Mouse (Mus musculus): ENCODE measurements around the gene Dgkz. TPM values are rescaled to one million over a fixed set of nuclear protein-coding genes. Genes with fewer than 3 reads are reported as not detected.

The Dgkz gene
- polyA plus RNA-seq, 1 experiment: 252 TPM

GRCm38 (mm10) chr2:91978547-91978946, 2.9 kb upstream of the Dgkz start:
- Histone ChIP-seq H3K4me3 (replicated peaks; ENCODE audit: extremely low read depth, low read depth, low read length) (no peak overlapping the region), H3K4me1 (ENCODE audit: control insufficient read depth, insufficient read depth, low read length) (no peaks in the 10 kb centered on the region)
- WGBS: 45% methylated on average over 2 of the region's 2 CpGs
- no peak for TF ChIP-seq POLR2A (IDR thresholded peaks at IDR 0.05; ENCODE audit: borderline replicate concordance, extremely low read depth, low read depth, low read length)
- no peak for TF ChIP-seq CTCF (IDR thresholded peaks at IDR 0.05; ENCODE audit: insufficient read depth, low read length)
- no peak for DNase-seq

GRCm38 (mm10) chr2:91977960-91978359, 2.3 kb upstream of the Dgkz start:
- 60% methylated on average over 4 of the region's 4 CpGs for WGBS
- Histone ChIP-seq H3K4me1 (ENCODE audit: control insufficient read depth, insufficient read depth, low read length) (no peaks in the 10 kb centered on the region), H3K4me3 (replicated peaks; ENCODE audit: extremely low read depth, low read depth, low read length) (no peak overlapping the region)
- DNase-seq: no peak
- TF ChIP-seq POLR2A (IDR thresholded peaks at IDR 0.05; ENCODE audit: borderline replicate concordance, extremely low read depth, low read depth, low read length) (no peak), CTCF (IDR thresholded peaks at IDR 0.05; ENCODE audit: insufficient read depth, low read length) (no peak)

GRCm38 (mm10) chr2:91973416-91974135, 2.1 kb downstream of the Dgkz start:
- no peak for DNase-seq
- no peak for TF ChIP-seq CTCF (IDR thresholded peaks at IDR 0.05; ENCODE audit: insufficient read depth, low read length)
- no peak for TF ChIP-seq POLR2A (IDR thresholded peaks at IDR 0.05; ENCODE audit: borderline replicate concordance, extremely low read depth, low read depth, low read length)
- H3K4me1 ChIP-seq (ENCODE audit: control insufficient read depth, insufficient read depth, low read length): peaks cover 12% of the 10 kb centered on the region
- WGBS: 83% methylated on average over 7 of the region's 7 CpGs
- no peak overlapping the region for H3K4me3 ChIP-seq (replicated peaks; ENCODE audit: extremely low read depth, low read depth, low read length)

GRCm38 (mm10) chr2:91972121-91972566, 3.5 kb downstream of the Dgkz start:
- Histone ChIP-seq H3K4me1 (ENCODE audit: control insufficient read depth, insufficient read depth, low read length) (peaks cover 17% of the 10 kb centered on the region), H3K4me3 (replicated peaks; ENCODE audit: extremely low read depth, low read depth, low read length) (peak overlapping the region; percentile 18)
- TF ChIP-seq POLR2A (IDR thresholded peaks at IDR 0.05; ENCODE audit: borderline replicate concordance, extremely low read depth, low read depth, low read length): no peak
- no peak for TF ChIP-seq CTCF (IDR thresholded peaks at IDR 0.05; ENCODE audit: insufficient read depth, low read length)
- no peak for DNase-seq
- 18% methylated on average over 13 of the region's 13 CpGs for WGBS

GRCm38 (mm10) chr2:91971231-91972097, 4.2 kb downstream of the Dgkz start:
- DNase-seq: no peak
- H3K4me1 ChIP-seq (ENCODE audit: control insufficient read depth, insufficient read depth, low read length): peaks cover 17% of the 10 kb centered on the region
- H3K4me3 ChIP-seq (replicated peaks; ENCODE audit: extremely low read depth, low read depth, low read length): no peak overlapping the region
- WGBS: 18% methylated on average over 21 of the region's 21 CpGs
- TF ChIP-seq CTCF (IDR thresholded peaks at IDR 0.05; ENCODE audit: insufficient read depth, low read length) (no peak), POLR2A (IDR thresholded peaks at IDR 0.05; ENCODE audit: borderline replicate concordance, extremely low read depth, low read depth, low read length) (no peak)

GRCm38 (mm10) chr2:91967962-91968361, 7.7 kb downstream of the Dgkz start:
- DNase-seq: no peak
- TF ChIP-seq CTCF (IDR thresholded peaks at IDR 0.05; ENCODE audit: insufficient read depth, low read length) (no peak), POLR2A (IDR thresholded peaks at IDR 0.05; ENCODE audit: borderline replicate concordance, extremely low read depth, low read depth, low read length) (peak; percentile 70)
- H3K4me1 ChIP-seq (ENCODE audit: control insufficient read depth, insufficient read depth, low read length): peaks cover 21% of the 10 kb centered on the region
- WGBS: 41% methylated on average over 11 of the region's 11 CpGs
- H3K4me3 ChIP-seq (replicated peaks; ENCODE audit: extremely low read depth, low read depth, low read length): no peak overlapping the region

- DNase-seq: no peak
- WGBS: 80% methylated on average over 5 of the region's 5 CpGs
Observed at GRCm38 (mm10) chr2:91966367-91966766, 9.3 kb downstream of the Dgkz start.

GRCm38 (mm10) chr2:91965417-91965816, 10.2 kb downstream of the Dgkz start:
- 24% methylated on average over 20 of the region's 20 CpGs for WGBS

More at GRCm38 (mm10) chr2:91966367-91966766, 9.3 kb downstream of the Dgkz start:
- Histone ChIP-seq H3K4me3 (replicated peaks; ENCODE audit: extremely low read depth, low read depth, low read length) (no peak overlapping the region), H3K4me1 (ENCODE audit: control insufficient read depth, insufficient read depth, low read length) (peaks cover 25% of the 10 kb centered on the region)
- TF ChIP-seq POLR2A (IDR thresholded peaks at IDR 0.05; ENCODE audit: borderline replicate concordance, extremely low read depth, low read depth, low read length) (no peak), CTCF (IDR thresholded peaks at IDR 0.05; ENCODE audit: insufficient read depth, low read length) (no peak)

GRCm38 (mm10) chr2:91964610-91965204, 11.0 kb downstream of the Dgkz start:
- no peak for TF ChIP-seq POLR2A (IDR thresholded peaks at IDR 0.05; ENCODE audit: borderline replicate concordance, extremely low read depth, low read depth, low read length)
- H3K4me1 ChIP-seq (ENCODE audit: control insufficient read depth, insufficient read depth, low read length): peaks cover 23% of the 10 kb centered on the region
- no peak for DNase-seq
- 39% methylated on average over 3 of the region's 3 CpGs for WGBS
- peak overlapping the region; percentile 84 for H3K4me3 ChIP-seq (replicated peaks; ENCODE audit: extremely low read depth, low read depth, low read length)

More at GRCm38 (mm10) chr2:91965417-91965816, 10.2 kb downstream of the Dgkz start:
- peak; percentile 59 for DNase-seq
- peak overlapping the region; percentile 84 for H3K4me3 ChIP-seq (replicated peaks; ENCODE audit: extremely low read depth, low read depth, low read length)
- TF ChIP-seq POLR2A (IDR thresholded peaks at IDR 0.05; ENCODE audit: borderline replicate concordance, extremely low read depth, low read depth, low read length) (peak; percentile 88), CTCF (IDR thresholded peaks at IDR 0.05; ENCODE audit: insufficient read depth, low read length) (no peak)
- peaks cover 22% of the 10 kb centered on the region for H3K4me1 ChIP-seq (ENCODE audit: control insufficient read depth, insufficient read depth, low read length)
